Mouse (Mus musculus) lung, postnatal 25 days (tissue): ENCODE measurements around the gene Akr1b3.

Source experiments
- DNase-seq: peaks from one replicate; pipeline ENCODE4 v3.0.0; 2022; ENCODE audit warnings: low spot score

Akr1b3 gene

DNA sequence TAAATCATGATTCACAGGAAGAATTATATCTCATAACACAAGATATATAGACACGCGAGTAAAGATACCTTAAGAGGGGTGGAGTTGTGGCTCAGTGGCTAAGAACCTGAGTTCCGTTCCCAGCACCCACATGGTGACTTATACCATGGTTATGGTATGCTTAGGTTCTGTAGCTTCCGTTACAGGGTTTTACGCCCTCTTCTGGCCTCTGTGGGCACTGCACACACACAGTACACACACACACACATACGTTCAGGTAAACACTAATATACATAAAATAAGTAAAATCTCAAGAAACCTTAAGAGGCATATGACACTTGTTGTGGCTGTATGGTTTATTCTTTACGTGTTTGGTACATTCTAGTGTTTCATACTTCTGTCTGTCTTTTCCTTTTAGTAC, 4.8 kb upstream of the Akr1b3 start:
- DNase-seq = no peak

DNA sequence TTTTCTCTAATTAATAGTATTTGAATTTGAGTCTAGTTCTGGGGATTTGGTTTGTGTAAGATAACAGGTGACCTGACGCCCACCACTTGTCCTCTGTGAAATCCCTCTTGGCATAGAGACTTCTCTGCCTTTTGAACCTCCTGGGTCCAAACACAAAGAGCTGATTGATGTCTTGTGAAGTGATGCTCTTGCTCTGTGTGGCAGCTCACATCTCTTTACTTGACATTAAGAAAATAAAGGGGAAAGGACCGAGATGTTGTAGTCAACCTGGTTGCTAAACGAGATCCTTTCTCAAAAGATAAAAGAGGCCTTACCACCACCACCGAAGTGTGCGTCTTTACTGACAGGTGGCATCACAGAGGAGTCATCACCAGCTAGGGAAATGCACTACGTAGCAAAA, 1.4 kb upstream of the Akr1b3 start:
- DNase-seq = no peak

DNA sequence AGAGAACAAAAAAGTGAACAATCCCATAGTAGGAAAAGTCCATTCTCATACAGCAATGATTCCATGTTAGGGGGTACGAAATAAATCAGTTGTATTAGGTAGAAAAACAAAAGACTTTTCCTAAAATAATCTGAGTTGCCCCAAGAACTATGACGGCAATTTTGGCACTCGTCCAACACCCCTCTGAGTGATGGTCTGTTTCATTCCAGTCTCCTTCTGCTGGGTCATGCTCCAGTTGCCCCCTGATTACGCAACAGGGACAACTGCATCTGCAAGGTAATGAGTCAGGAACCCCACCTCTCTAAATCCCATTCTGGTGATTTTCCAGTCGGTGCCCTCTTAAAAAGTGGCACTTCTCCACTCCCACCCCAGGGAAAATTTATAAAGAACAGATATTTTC, 894 bp upstream of the Akr1b3 start:
- no peak for DNase-seq

DNA sequence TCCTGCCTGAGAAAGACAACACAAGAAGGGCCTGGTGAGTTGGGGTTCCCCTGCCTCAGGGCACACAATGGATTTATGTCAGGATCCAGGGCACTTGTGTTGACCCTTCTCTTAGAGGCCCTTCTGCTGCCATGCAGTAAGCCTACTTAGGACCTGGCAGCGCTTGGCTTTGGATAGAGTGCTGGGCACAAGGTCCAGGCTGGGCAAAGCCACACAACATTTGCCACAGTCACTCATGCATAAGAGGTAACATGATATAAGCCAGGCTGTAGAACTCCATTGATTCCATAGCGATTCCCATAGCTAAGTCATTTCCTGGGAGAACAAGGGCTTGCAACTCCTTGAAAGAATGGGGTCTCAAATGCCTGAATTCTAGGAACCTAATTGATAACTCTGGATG, 3.4 kb downstream of the Akr1b3 start:
- no peak for DNase-seq

DNA sequence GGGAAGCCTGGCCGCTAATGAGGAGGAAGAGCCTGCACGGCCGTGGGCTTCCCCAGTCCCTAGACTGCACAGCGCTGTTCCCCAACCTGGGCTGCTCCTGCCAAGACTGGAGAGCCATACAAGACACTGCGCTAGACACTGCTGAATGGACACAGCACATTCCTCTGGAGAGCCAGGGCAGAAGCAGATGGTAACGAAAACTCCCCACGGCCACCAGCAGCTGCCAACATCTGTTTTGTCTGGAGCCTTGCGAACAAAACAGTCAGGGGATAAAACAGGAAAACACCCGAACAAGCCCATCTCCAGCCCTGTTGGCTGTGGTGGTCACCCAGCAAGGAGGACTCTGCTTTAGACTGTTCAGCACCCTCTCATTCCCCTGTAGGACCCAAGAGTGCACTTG, 3.9 kb downstream of the Akr1b3 start:
- DNase-seq = no peak

DNA sequence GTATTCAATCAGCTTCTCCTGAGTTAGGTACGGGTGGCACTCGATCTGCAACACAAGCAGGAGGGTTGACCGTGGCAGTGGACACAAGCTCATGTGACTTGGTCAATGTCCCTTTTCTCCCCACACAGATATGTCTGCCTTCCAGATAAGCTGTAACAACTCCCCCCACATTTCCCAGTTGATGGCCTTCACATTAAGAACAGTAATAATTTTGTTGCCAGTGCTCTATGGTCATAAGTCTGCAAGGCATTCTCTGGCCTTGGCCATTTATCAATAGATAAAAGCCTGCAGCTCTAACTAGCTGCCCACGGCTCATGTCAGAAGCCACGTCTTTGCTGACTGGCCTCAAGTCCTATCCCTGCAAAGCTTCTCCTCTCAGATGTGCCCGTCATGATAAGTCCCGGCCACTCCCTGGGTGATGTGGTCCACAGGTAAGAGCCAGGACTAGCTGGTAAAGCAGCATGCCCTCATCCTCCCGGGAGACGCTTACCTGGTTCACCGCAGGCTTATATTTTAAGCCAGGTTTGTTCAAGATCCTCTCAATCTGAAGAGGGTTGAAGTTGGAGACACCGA, 7.2 kb downstream of the Akr1b3 start:
- DNase-seq = no peak

DNA sequence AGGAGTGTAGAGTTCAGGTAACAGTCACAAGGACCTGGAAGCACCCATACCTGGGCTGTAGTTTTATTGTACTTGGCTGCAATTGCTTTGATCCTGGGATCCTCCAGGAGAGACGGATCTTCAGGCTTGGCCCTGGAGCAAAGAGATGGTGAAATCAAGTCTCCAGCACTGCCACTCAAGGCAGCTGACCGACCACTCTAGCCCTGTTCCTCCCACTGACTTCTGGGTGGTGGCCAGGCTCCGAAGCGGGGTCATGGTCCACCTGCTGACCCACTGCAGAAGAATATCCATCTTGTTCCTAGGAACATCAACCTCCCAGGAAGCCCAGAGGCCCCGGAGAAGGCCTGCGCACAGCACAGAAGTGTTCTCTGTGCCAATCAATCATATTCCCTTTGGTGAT, 7.8 kb downstream of the Akr1b3 start:
- peak; percentile 34 for DNase-seq

DNA sequence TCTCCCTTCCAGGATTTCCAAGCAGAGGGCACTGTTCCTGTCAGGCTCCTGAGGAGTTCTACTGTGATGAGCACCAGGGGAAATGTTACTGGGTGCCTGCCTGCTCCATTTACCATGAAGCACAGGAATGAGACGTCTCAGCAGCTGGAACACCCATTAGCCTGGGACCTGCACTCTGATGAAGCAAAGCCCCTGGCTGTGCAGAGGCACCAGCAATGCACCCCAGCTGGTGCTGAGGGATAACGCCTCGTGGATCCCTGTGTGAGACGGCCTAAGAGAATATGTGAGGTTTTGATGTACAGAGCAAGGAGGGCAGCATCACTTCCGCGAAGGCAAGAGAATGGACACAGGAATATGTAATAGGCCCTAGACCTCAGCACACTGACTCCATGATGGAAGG, 10.5 kb downstream of the Akr1b3 start:
- DNase-seq = no peak

DNA sequence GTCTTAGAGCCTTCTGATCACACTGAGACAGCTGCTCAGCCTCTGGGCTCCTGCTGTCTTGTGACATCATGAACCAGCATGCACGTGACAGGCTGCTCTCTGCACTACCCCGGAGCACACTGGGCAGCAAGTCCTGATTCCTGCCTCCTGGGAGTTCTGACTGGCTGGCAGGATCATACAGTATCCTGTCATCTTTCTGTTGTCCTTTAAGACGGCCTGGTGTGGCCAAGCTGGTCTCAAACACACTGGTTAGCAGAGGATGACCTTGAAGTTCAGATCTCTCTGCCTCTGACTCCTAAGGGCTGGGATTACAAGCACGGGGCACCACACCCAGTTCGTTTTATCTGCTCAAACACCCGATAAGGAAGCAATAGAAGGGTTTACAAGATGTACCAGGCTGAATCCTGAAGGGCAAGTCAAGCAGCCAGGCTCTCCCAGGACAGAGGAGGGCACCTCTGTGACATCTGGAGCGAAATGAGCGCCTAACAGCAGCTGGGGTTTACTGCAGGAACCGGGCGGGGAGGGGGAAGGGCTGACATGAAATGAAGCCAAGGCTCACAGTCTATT, 12.5 kb downstream of the Akr1b3 start:
- peak; percentile 42 for DNase-seq

DNA sequence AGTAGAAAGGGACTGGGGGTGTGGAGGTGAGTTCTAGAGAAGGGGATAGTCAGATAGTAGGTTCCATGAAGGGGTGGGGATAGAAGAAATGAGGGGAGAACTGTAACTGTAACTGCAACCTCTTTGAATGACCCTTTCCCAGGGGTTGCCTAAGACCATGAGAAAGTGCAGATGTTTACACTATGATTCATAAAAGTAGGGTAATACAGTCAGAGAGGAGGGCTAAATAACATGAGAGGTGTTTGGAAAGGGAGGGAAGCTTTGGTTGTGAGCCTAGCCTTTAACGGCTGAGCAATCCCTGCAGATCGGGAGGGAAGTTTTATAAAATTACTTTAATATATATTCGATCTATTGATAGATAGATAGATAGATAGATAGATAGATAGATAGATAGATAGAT, 20.2 kb downstream of the Akr1b3 start:
- DNase-seq = no peak

DNA sequence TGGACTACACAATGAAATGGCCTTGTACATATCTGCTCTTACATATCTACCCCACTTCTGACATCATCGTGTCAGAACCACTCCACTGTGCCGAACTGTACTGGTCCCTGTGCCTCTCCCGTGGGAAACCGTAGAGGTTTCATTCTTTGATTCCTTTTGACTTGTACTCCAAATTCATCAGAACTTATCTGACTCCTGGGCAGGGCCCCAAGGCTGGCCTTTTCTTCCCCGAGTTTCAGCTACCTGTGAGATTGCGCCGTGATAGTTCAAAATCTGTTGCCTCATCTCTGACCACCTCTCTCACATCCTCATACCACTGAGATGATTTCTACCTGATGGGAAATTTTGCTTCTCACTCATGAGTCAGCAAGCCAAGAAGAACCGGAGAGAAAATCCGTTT, 21.8 kb downstream of the Akr1b3 start:
- DNase-seq = no peak

DNA sequence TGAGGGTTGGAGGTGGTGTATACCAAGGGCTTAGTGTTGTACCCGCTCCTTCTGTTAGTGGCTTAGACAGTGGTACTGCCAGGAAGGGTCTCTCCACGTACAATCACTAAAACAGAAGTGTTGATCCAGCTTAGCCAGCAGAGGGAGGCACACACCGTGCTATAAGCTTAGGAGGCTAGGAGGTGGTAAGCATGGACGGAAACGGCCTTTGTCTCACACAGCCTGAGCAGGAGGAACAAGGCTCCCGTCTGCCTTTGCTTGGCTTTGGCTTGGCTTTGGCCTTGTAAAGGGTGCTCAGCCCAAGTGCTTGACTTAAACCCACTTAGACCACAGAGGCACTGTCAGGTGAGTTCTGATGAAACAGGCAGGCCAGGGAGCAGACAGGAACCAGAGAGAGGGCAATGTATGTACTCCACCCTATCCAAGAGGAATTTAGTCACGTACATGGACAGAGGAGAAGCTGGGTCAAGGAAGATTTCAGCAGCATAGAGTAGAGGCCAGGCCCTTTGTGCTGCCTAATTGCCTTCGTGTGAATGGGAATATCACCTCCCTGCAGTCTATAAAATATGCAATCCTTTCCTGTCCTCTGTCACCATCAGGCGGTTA, 24.3 kb downstream of the Akr1b3 start:
- peak; percentile 73 for DNase-seq

DNA sequence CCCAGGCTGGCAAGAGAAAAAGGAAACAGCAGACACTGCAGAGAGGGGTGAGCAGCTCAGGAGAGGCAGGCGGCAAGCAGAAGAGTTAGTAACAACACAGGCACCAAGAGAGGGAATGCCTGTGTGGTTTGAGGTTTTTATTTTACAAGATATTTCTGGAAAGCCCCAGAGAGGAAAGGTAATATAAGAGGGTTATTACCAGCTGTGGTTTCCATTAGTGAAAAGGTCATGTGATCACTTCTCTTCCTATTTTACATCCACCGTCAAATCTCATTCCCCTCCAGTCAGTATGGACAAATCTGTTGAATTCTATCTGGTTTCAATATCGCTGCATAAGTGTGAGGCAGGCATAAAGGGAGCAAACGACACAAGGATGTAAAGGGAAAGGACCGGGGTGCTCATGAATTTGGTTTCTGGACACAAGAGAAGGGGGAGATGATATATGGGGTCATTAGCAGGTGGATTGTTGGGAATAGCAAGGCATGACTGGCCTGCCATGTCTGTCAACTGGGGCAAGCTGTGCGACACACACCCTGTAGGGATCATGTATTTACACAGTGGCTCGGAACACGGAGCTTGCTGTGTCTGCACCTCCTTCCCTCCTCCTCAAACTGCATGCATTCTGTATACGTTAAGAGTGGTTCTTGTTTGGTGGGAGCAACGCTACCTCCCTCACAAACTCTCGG, 24.9 kb downstream of the Akr1b3 start:
- no peak for DNase-seq

DNA sequence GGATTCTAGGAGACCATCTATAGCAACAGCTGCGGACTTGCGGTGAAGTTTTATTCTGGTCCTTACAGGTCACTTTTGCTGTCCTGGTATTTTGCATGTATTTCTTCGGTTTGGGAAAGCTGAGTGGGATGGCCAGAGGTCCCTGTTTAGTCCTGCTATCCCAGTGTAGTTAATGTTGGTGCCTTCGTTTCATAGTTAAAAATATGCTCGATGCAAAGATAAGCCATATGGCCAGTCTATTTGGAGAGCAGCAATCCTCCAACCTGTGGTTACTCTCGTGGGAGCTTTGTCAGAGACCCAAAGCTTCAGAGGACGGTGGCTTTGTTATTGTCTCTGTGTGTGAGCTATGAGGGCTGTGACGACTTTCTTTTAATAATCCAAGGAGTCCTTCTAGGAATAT, 26.6 kb downstream of the Akr1b3 start:
- DNase-seq = no peak

DNA sequence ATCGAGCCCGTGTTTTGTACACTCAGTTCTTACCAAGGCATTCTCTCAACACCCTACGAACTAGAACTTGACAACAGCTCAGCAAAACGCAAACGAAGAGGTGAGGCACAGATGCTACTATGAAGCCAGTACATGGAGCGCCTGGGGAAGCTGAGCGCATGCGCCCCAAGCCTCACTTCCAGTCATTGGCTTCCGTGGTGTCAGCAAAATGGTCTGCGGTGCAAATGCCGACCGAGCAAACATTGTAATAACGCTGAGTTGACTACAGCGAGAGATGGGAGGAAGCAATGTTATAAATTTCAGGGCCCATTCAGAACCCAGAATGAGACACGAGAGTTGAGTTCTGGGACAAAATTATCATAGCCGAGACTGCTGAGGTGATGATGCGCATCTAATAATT, 27.2 kb downstream of the Akr1b3 start:
- no peak for DNase-seq

DNA sequence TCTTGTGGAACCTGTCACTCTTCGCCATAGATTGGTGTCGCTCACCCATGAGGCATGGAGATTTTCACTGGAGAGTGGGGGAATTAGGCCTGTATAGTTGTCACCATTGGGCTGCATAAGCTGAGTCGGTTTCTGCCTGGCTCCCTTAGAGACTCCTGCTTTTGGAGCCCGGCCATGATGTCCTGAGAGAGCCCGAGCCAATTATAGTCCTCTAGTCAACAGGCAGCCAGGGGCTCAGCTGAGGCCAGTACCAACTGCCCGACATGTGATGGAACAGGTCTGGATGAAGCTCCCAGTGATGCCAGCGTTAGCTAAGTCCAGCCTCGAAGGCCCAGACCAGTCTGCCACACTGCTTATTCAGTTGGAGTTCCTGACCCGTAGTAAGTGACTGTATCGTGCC, 29.2 kb downstream of the Akr1b3 start:
- no peak for DNase-seq

DNA sequence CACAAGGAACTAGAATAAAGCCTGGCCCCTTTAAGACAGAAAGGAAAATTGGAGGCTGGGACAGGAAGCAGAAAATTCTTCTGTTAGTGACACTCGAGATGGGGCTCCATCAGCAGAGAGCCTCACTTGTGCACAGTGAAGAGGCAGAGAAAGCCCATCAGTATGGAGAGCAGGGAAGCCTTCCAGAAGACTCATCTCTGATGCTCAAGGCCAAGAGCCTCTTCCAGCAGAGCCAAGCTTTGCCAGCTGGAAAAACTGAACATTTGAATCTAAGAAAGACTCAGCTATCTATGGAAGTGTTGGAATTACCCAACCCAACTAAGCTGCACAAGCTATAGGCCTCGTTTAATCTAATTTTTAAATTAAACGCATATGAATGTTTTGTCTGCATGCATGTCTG, 30.4 kb downstream of the Akr1b3 start:
- no peak for DNase-seq

DNA sequence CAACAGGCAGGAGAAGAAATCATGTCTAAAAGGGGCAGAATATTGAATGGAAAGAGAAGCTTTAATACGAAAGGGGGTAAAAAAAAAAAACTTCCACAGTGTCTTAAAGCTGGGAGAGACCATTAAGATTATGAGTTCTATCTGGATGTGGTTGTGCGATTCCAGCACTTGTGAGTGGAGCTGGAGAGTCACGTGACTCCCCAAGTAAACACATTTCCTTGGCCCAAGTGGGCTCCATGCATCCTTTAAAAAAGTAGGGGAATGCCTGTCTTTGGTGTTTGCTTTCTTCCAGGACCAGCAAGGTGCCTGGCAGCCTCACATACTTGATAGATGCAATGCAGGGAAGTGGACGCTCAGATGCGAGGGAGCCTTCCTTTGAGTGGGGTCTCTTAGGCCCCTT, 38.9 kb downstream of the Akr1b3 start:
- DNase-seq = no peak

DNA sequence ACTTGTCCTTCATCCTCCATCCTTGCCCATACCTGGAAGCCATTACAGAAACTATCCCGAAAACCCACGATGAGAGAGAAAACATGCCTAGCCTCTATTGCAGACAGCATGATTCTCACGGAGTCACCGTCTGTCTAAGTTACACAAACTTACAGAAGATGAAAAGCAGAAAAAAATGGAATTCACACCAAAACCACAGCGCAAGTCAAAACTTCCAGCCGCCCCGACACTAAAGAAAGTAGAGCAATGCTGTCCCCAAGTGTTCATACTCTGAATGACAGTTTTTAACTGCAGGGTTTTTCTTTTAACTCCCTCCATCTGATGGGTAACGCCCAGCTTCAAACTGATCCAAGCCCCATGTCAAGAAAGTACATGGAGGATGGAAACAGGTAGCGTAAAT, 39.6 kb downstream of the Akr1b3 start:
- DNase-seq = peak; percentile 66

DNA sequence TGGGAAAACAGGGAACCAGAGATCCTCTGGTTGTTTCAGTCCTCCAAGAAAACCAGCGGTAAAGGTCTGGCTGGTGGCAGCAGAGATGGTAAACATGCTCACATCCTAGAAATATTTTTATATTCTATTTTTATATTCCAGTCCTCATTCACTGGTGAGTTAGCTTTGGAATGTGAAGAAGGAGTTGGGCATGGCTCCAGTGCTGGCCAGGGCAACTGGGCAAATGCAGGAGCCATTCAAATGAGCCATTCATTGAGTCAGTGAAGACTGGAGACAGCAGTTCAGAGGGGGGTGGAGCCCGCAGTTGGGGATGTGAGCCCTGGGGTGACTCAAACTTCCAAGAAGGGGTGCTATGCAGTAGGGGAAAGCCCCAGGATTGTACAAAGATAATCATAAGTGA, 42.9 kb downstream of the Akr1b3 start:
- no peak for DNase-seq

DNA sequence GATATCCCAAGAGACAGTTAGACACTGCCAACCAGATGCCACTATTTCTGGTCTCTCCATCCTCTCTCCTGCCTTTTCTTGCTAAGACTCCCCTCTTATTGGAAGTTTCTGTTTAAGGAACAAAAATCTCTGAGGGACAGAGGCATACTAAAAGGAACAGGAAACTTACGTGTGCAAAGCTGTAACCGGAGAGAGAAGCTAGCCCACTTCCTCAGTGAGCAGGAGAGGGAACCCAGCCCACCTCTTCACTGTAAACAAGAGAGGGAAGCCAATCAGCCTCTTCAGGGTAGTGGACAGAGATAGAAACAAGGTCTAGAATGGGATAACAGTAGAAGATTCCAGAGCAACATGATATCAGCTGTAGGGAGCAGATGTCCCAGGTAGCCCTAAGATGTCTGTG, 44.2 kb downstream of the Akr1b3 start:
- no peak for DNase-seq

DNA sequence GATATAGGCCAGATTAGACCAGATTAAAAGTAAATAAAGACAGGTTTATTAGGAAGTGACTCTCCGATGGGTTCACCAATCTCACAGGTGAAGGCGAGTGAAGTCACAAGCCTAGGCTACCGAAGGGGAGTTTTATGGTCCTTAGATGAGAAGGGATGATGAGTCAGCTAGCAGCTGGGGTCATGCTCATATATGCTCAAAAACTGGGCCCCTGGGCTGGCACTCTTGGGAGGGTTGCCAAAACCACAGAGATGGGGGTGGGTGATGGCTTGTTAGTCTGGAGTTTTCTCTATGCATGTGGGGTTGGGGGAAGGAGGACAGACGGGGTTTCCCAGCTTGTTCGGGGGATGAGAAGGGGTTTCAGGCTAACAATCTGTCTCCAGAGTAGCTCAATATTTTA, 44.8 kb downstream of the Akr1b3 start:
- no peak for DNase-seq

DNA sequence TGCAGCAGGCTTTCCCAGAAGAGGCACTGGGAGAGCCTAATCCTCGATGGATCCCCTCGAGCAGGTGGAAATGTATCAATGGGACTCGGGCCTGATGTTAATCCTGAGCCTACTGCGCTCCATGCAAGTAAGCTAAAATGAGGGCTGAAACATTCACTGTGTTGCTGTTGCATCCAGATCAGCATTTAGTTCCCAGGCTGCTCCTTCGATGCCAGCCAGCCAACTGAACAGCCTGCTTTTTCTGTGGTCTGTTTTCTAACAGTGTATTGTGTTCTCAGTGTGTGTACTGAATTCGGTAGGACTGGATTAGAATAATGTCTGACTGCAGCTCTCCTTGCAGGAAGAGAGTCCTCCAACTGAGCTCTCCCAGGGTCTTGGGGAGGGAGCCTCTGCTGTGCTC, 46.6 kb downstream of the Akr1b3 start:
- DNase-seq = no peak

DNA sequence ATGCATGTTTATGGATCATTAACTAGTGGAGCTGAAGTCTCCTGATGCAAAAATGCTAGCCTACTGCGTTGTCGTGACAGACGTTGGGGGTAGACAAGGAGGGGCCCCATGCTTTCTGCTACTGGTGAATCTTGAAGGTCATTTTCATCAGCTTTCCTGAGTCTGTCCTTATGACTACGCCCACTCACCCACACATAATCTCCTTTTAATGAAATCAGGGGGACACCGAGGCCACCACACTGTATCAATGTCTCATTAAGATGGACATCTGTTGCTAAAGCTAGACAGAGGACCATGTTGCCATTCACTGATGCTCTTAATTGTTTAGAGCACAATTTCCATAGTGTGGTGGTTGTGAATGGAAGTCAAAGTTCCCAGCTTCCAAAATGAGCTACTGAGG, 58.7 kb downstream of the Akr1b3 start:
- DNase-seq = no peak
